Mouse (Mus musculus): Measurements from ENCODE around the gene Fkbpl.

GRCm38 (mm10) chr17:34692906-34693305, 48.3 kb downstream of the Fkbpl start:
- TF ChIP-seq NRF1 (IDR thresholded peaks at IDR 0.05; ENCODE audit: low read depth, low read length) = no peak
- no peak for TF ChIP-seq EP300 (IDR thresholded peaks at IDR 0.05; ENCODE audit: low read length)
- no peak for TF ChIP-seq POLR2A (IDR thresholded peaks at IDR 0.05; ENCODE audit: low read depth, low read length)
- TF ChIP-seq CTCF (conservative IDR thresholded peaks at IDR 0.05 in 1 of 2, IDR thresholded peaks at IDR 0.05 in 1 of 2; ENCODE audit: low read depth in 2 of 2, low read length in 2 of 2) = no peak
- no peak for TF ChIP-seq JUND (conservative IDR thresholded peaks at IDR 0.05; ENCODE audit: low read depth, low read length)
- no peak for TF ChIP-seq CHD2 (IDR thresholded peaks at IDR 0.05; ENCODE audit: low read length)
- TF ChIP-seq POLR2AphosphoS2 (IDR thresholded peaks at IDR 0.05; ENCODE audit: low read depth, low read length) = no peak

All from CH12.LX (cell line).